Mouse (Mus musculus) layer of hippocampus, adult 9-11 months (tissue): Measurements from ENCODE around the gene Tap1.
"Not testable (repeated sequence)": the region's sequence is repeated elsewhere in the genome, so short reads cannot be mapped to it uniquely, and the experiment has no call there.

Source experiments
- DNase-seq: peaks from one replicate; pipeline ENCODE4 v3.0.0; 2022

The Tap1 gene

GRCm38 (mm10) chr17:34187261-34187916, at the start of gene Tap1, which contains the start of gene Psmb9:
Gene Tap1 (plus strand): TSS chr17:34187553.
Gene Psmb9 (minus strand): TSS chr17:34187764.
- peak; percentile 96 for DNase-seq

- DNase-seq: no peak
Observed at GRCm38 (mm10) chr17:34137601-34138000, 49.8 kb upstream of the Tap1 start.

- no peak for DNase-seq
Observed at GRCm38 (mm10) chr17:34138655-34139054, 48.7 kb upstream of the Tap1 start.

GRCm38 (mm10) chr17:34139416-34139815, 47.9 kb upstream of the Tap1 start:
- no peak for DNase-seq

GRCm38 (mm10) chr17:34140240-34140639, 47.1 kb upstream of the Tap1 start:
- DNase-seq: no peak

GRCm38 (mm10) chr17:34141448-34141847, 45.9 kb upstream of the Tap1 start:
- DNase-seq: peak; percentile 66

- no peak for DNase-seq
Observed at GRCm38 (mm10) chr17:34142456-34143010, 44.8 kb upstream of the Tap1 start.

GRCm38 (mm10) chr17:34143033-34143432, 44.3 kb upstream of the Tap1 start, which contains the start of gene H2-DMb2:
Gene H2-DMb2 (plus strand): TSS chr17:34143307.
- DNase-seq: peak; percentile 83

- no peak for DNase-seq
Observed at GRCm38 (mm10) chr17:34143461-34143860, 43.9 kb upstream of the Tap1 start.

- DNase-seq: not testable (repeated sequence)
Observed at GRCm38 (mm10) chr17:34144221-34144620, 43.1 kb upstream of the Tap1 start.

- DNase-seq: no peak
Observed at GRCm38 (mm10) chr17:34144960-34145371, 42.4 kb upstream of the Tap1 start.

GRCm38 (mm10) chr17:34152923-34153322, 34.4 kb upstream of the Tap1 start, which contains the start of gene H2-DMb1:
Gene H2-DMb1 (plus strand): TSS chr17:34153072.
- DNase-seq: peak; percentile 75

- no peak for DNase-seq
Observed at GRCm38 (mm10) chr17:34155534-34155933, 31.8 kb upstream of the Tap1 start.

- DNase-seq: no peak
Observed at GRCm38 (mm10) chr17:34164202-34164895, 23.0 kb upstream of the Tap1 start.

- no peak for DNase-seq
Observed at GRCm38 (mm10) chr17:34165033-34165730, 22.2 kb upstream of the Tap1 start.

- no peak for DNase-seq
Observed at GRCm38 (mm10) chr17:34169279-34169678, 18.1 kb upstream of the Tap1 start.

GRCm38 (mm10) chr17:34170487-34170876, 16.9 kb upstream of the Tap1 start:
- DNase-seq: no peak

GRCm38 (mm10) chr17:34170877-34171498, 16.4 kb upstream of the Tap1 start:
- peak; percentile 71 for DNase-seq

GRCm38 (mm10) chr17:34172528-34172927, 14.8 kb upstream of the Tap1 start:
- no peak for DNase-seq

GRCm38 (mm10) chr17:34174075-34174474, 13.3 kb upstream of the Tap1 start:
- DNase-seq: no peak

GRCm38 (mm10) chr17:34177179-34177578, 10.2 kb upstream of the Tap1 start:
- no peak for DNase-seq

- DNase-seq: no peak
Observed at GRCm38 (mm10) chr17:34179019-34179418, 8.3 kb upstream of the Tap1 start.
